ENCODE assay signal across 10 mouse cellular contexts in genomic region chr11:76056487-76056886, GRCm38 (mm10). TPM values are rescaled to one million over a fixed set of nuclear protein-coding genes. Genes with fewer than 3 reads are reported as not detected.
DNase-seq lines count a peak whose midpoint lies in the region; ATAC-seq and TF ChIP-seq lines count a peak whose summit lies in the region.
"Had no signal": no experiment of that assay in that cellular context is flagged by ENCODE, and none has a peak within 500 bp of the region (broad histone marks: within the 10 kb centered on the region; RNA-seq: fewer than 3 reads in every experiment).

No protein-coding gene starts in this region.

- H3K9ac ChIP-seq in lung, postnatal 0 days (replicated peaks; ENCODE audit: low read depth), result no peak overlapping the region
- H3K9ac ChIP-seq: embryonic facial prominence, embryonic 13.5 days had no signal

- 26% methylated on average over 3 of the region's 3 CpGs for WGBS in lung, postnatal 0 days

- DNase-seq in gastrocnemius, adult 2 months, result no peak
- no peak for DNase-seq in gastrocnemius, postnatal 10 days
- peak; percentile 41 for DNase-seq in lung, postnatal 0 days (ENCODE audit: low spot score)
- DNase-seq in lung, postnatal 25 days (ENCODE audit: low spot score), result no peak
- peak; percentile 18 for DNase-seq in T-cell, adult 2 months (ENCODE audit: low spot score)
- DNase-seq in kidney, postnatal 4 days, result peak; percentile 21 to 39
- no peak for DNase-seq in urinary bladder, postnatal 4 days (ENCODE audit: low spot score in 2 of 2)
- no peak for DNase-seq in left cerebral cortex, adult 9 months (ENCODE audit: low spot score in 2 of 2)

- peaks cover 12% of the 10 kb centered on the region; the same call in 1 of the 2 replicates for H3K4me1 ChIP-seq in lung, postnatal 0 days (ENCODE audit: insufficient read depth, low read depth, low read length)

- H3K4me3 ChIP-seq in gastrocnemius, adult 2 months, result no peak overlapping the region
- no peak overlapping the region for H3K4me3 ChIP-seq in lung, postnatal 0 days (ENCODE audit: low read depth, low read length)
- H3K4me3 ChIP-seq: embryonic facial prominence, embryonic 13.5 days had no signal

- H3K36me3 ChIP-seq in lung, postnatal 0 days (ENCODE audit: insufficient read depth, low read length), result no peaks in the 10 kb centered on the region

- no peak overlapping the region for H3K27ac ChIP-seq in gastrocnemius, adult 2 months
- H3K27ac ChIP-seq in lung, postnatal 0 days (ENCODE audit: low read length), result no peak overlapping the region
- H3K27ac ChIP-seq: embryonic facial prominence, embryonic 13.5 days had no signal

- no peak for TF ChIP-seq EP300 in lung, postnatal 0 days (IDR thresholded peaks at IDR 0.05)

- ATAC-seq in lung, postnatal 0 days, result no peak

- no peaks in the 10 kb centered on the region for H3K27me3 ChIP-seq in lung, postnatal 0 days (replicated peaks; ENCODE audit: insufficient read depth, low read length)
- H3K27me3 ChIP-seq: embryonic facial prominence, embryonic 13.5 days had no signal

- intact Hi-C loops in gastrocnemius, adult 2 months (cut with DNase I), result no loop called here

- TF ChIP-seq CTCF in gastrocnemius, adult 2 months (IDR thresholded peaks at IDR 0.05), result peak; percentile 42
- peak; percentile 44 for TF ChIP-seq CTCF in lung, postnatal 0 days (IDR thresholded peaks at IDR 0.05)

- no peak overlapping the region for H3K4me2 ChIP-seq in lung, postnatal 0 days (replicated peaks; ENCODE audit: low read depth, low read length)
- H3K4me2 ChIP-seq: embryonic facial prominence, embryonic 13.5 days had no signal

- H3K9me3 ChIP-seq in lung, postnatal 0 days (ENCODE audit: low read length), result no peaks in the 10 kb centered on the region
- H3K9me3 ChIP-seq: embryonic facial prominence, embryonic 13.5 days had no signal

RNA-seq across cellular contexts. Expression of gene Rflnb, which starts 28.9 kb away (rescaled TPM):
- total RNA-seq in gastrocnemius, adult 2 months (2021), result 10 to 100 TPM; 13.2 to 21.8 TPM
- 10 to 100 TPM; 58.8 to 66.8 TPM for total RNA-seq in gastrocnemius, postnatal 10 days (2021)
- polyA plus RNA-seq in lung, postnatal 0 days (2015; fragmentation: Nextera tagmentation; extraction: Ambion mirVana), result 54.3 and 54.4 TPM in 2 replicates

RNA-seq across cellular contexts. Expression of gene 1700016K19Rik, which starts 56.8 kb away (rescaled TPM):
- not detected for total RNA-seq in gastrocnemius, adult 2 months (2021)
- not detected for total RNA-seq in gastrocnemius, postnatal 10 days (2021)
- 15.5 and 20.2 TPM in 2 replicates for polyA plus RNA-seq in lung, postnatal 0 days (2015; fragmentation: Nextera tagmentation; extraction: Ambion mirVana)
- total RNA-seq: liver, adult 2 months had no signal

Comparison
In these comparisons a context has a peak if more than half of its experiments do, and no peak if none do; other contexts are left out.
1. DNase-seq: peak in lung, postnatal 0 days (single experiment), T-cell, adult 2 months (single experiment) and kidney, postnatal 4 days (2 of 2); none in gastrocnemius, adult 2 months (single experiment), gastrocnemius, postnatal 10 days (single experiment), lung, postnatal 25 days (single experiment), urinary bladder, postnatal 4 days (0 of 2) and left cerebral cortex, adult 9 months (0 of 2).